Mouse (Mus musculus): Measurements from ENCODE around the gene Gm7257. TPM values are rescaled to one million over a fixed set of nuclear protein-coding genes. Genes with fewer than 3 reads are reported as not detected.

Gene Gm7257
- not detected for total RNA-seq (2023)

GRCm38 (mm10) chr9:36431584-36431983 lies at the start of gene Gm7257:
Gene Gm7257, plus strand, starts transcription at chr9:36431884.

GRCm38 (mm10) chr9:36475338-36475737 lies 43.7 kb downstream of the Gm7257 start, which contains the start of gene Gm9513:
Gene Gm9513, plus strand, starts transcription at chr9:36475638.

Other genes with a start within 250 kb of the Gm7257 start
- not detected for gene Gm9513, start 43.8 kb downstream of the Gm7257 start, total RNA-seq (2023)
- gene Gm5615, start 110.1 kb downstream of the Gm7257 start, total RNA-seq (2023): not detected
- gene Gm17689, start 150.8 kb downstream of the Gm7257 start, total RNA-seq (2023): not detected
- gene A630095E13Rik, start 211.5 kb downstream of the Gm7257 start, total RNA-seq (2023): not detected